Mouse (Mus musculus) embryo, embryonic 11 days (tissue): ENCODE measurements at regions not wholly inside any gene's neighbourhood (a gene's known extent, or its start where the extent isn't known, plus 50 kb on each side); places are given as distances from the start of the nearest gene placed in this dataset.
"Not testable (repeated sequence)": the region's sequence is repeated elsewhere in the genome, so short reads cannot be mapped to it uniquely, and the experiment has no call there.

ENCODE experiments used
- DNase-seq: peaks from one replicate; pipeline ENCODE4 v3.0.0-alpha.2; 2015

- DNase-seq: not testable (repeated sequence)
These were observed 125.8 kb upstream of the A430005L14Rik start for GRCm38 (mm10) chr4:153831251-153831650.

- DNase-seq: no peak
These were observed 124.9 kb upstream of the A430005L14Rik start for GRCm38 (mm10) chr4:153832151-153832550.

GRCm38 (mm10) chr4:153844766-153845165 is 112.3 kb upstream of the A430005L14Rik start:
- DNase-seq: no peak

- no peak for DNase-seq
These were observed 108.8 kb upstream of the A430005L14Rik start for GRCm38 (mm10) chr4:153848274-153848673.

DNA sequence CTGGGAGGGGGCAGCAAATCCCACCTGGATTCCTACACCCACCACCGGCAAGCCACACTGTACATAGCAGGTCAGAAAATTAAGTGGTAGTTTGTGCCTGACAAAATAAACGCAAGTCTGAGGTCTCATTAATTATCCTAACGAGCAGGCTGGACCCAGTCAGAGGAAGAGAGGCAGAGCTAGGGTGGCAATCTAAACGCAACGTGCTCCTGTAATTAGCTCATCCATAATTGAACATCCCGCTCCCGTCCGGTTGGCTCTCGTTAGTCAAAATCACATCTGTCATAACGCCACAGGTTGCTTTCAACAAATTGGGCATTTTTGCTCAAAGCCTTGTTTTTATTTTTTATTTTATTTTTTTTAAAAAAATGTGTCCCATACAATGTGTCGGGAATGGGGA is 106.9 kb upstream of the A430005L14Rik start:
- DNase-seq: no peak

GRCm38 (mm10) chr4:153854084-153854747 is 102.8 kb upstream of the A430005L14Rik start:
- no peak for DNase-seq

GRCm38 (mm10) chr4:153854748-153855092 is 102.3 kb upstream of the A430005L14Rik start:
- no peak for DNase-seq

GRCm38 (mm10) chr4:153861420-153861819 is 95.6 kb upstream of the A430005L14Rik start:
- DNase-seq: peak; percentile 17

- no peak for DNase-seq
These were observed 94.8 kb upstream of the A430005L14Rik start for GRCm38 (mm10) chr4:153862121-153862660.

DNA sequence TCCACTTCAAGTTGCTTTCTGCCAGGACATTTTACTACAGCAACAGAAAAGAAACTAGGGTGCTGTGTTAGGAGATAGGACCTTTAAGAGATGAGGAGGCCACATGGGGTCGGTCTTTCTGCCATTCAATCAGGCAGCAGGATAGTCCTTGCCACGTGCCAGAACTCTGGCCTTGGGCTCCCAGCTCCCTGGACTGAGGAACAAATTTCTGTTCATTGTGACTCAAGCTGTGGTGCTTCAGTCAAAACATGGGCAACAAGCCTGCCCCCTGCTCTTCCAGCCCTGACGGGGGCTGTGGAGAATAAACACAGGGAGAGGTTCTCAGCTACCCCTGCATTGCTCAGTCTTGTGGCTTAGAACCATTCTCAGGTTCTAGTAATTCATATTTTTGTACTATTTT is 84.7 kb upstream of the A430005L14Rik start:
- no peak for DNase-seq

DNA sequence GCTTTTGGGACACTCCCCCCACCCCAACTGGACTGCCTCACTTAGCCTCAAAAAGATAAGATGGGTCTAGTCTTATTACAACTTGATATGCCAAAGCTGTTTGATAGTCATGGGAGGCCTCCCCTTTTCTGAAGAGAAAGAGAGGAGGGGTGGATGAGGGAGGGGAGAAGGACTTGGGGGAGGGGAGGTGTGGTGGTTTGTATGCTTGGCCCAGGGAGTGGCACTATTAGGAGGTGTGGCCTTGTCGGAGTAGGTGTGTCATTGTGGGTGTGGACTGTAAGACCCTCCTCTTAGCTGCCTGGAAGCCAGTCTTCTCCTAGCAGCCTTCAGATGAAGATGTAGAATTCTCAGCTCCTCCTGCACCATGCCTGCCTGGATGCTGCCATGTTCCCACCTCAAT is 82.0 kb upstream of the A430005L14Rik start:
- DNase-seq: not testable (repeated sequence)

GRCm38 (mm10) chr4:153876954-153877642 is 79.9 kb upstream of the A430005L14Rik start:
- DNase-seq: no peak

- DNase-seq: no peak
These were observed 74.0 kb upstream of the A430005L14Rik start for GRCm38 (mm10) chr4:153883057-153883456.

- no peak for DNase-seq
These were observed 73.0 kb upstream of the A430005L14Rik start for GRCm38 (mm10) chr4:153884044-153884443.

DNA sequence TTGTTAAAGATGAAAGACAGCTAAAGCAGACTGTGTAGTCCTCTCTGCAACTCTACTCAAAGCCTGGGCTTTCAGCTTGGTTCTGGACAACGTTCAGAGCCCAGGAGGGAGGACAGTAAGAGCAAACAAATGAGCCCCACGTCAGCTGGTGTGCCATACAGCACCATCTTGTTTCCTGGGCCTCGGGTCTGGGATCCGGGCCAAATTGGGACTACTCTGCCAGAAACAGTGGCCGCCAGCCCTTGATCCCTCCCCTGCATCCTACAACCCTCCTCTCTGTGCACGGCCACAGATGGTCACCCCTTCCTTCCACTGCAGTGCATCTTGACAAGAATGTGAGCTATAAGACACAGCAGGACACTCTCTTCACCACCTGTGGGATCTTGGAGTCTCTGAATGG is 71.2 kb upstream of the A430005L14Rik start:
- DNase-seq: no peak

DNA sequence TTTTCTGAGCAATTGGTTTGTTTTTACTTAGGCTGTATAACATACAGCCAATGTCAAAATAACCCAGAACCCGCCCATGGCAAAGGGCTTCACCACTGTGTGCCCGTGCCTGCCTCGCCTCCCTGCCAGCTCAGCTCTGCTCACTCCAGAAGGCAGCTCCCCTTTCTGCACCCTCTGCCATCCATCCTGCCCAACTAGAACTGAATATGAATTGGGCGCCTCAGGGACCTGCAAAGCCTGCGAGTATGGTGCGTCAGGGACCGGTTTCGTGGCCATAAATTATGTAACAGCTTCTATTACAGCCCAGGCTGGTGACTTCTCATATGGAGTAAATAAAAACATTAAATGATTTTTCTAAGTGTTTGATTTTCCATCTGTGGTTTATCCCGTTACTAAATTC is 66.9 kb upstream of the A430005L14Rik start:
- no peak for DNase-seq

DNA sequence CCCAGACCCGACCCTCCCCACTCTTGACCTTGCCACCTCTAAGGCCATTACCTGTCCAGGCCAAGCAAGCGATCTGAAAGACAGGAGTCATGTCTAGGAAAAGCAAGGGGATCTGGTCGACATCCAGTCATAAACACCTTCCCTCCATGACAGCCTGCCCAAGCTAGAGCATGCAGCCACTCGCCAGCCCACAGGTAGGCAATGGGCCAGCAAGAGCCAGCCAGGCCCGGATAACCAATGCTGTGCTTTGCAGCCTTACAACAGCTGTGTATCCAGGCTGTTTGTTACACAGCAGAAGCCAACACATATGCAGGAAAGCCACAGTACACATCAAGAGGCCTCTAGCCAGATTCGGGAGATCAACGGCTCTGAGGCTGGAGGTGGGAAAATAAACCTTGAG is 57.3 kb upstream of the A430005L14Rik start:
- no peak for DNase-seq

GRCm38 (mm10) chr4:153905076-153905475 is 52.0 kb upstream of the A430005L14Rik start:
- no peak for DNase-seq

DNA sequence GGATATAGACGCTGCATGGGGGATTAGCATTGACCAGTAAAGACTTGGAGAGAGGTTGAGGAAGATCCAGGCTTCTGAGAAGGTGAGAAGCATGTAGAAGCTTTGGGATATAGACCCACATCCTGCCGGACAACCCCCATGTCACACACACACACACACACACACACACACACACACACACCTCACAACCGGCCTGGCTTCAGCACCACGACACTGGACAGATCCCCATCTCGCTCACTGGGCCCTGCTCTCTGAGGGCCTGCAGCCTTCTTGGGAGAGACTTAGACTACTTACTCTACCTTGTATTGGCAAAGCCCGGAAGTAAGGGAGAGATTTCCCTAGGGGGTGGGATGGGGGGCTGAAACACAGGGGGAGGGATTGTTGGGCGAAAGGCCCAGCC is 51.5 kb upstream of the A430005L14Rik start:
- DNase-seq: peak; percentile 33
